Mouse (Mus musculus) bone marrow macrophage, adult 2 months (primary cell): ENCODE measurements around the gene Tmem26.

Experiments used
- CTCF ChIP-seq: IDR thresholded peaks from 2 replicates; pipeline ENCODE4 v1.5.1; 2012; ENCODE audit warnings: low read depth, mild to moderate bottlenecking, low read length, moderate library complexity
- POLR2A ChIP-seq: IDR thresholded peaks from 2 replicates; pipeline ENCODE4 v1.6.1; 2012; ENCODE audit warnings: mild to moderate bottlenecking, low read depth, low read length, borderline replicate concordance

GRCm38 (mm10) chr10:68695760-68696336, 27.6 kb upstream of the Tmem26 start:
- TF ChIP-seq POLR2A: no peak
- TF ChIP-seq CTCF: no peak
